Mouse (Mus musculus): Measurements from ENCODE around the gene Tnk1.
"Not testable (repeated sequence)": the region's sequence is repeated elsewhere in the genome, so short reads cannot be mapped to it uniquely, and the experiment has no call there.

Tnk1 gene

GRCm38 (mm10) chr11:69878952-69879351, 20.4 kb upstream of the Tnk1 start:
- DNase-seq (ENCODE audit: low spot score in 2 of 2): no peak

DNA sequence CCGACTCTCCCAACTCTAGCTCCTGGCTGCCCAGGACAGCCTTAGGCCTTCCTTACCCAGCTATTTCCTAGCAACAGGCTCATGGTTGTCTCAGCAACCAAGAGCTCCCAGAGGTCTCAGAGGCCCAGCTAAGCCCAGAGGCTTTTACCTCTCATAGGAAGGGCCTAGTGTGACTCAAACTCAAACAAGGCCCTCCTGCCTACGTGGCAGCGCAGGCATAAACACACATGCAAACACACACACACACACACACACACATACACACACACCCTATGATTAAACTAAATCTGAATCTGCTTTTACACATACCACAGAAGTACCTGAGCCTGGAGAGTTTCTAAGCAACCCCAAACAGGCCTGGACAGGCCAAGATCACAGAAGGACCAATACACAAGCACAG, 19.9 kb upstream of the Tnk1 start:
- no peak for DNase-seq (ENCODE audit: low spot score in 2 of 2)

DNA sequence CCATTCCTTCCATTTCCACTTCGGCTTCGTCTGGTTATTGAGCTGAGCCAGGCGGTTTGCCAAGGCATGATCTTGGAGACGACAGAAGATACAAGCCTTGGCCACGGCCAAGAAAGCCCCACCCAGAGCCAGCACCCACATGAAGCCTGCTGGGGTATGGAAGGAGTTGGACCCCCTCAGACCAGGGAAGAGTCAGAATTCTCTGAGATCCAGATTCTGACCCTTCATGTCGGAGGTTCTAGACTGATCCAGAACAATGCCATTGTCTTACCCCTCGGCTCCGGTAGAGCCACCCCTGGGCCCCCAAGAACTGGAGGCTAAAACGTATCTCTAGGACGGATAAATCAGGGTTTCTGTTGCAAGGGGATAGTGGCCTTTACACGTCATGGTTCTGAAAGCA, 19.3 kb upstream of the Tnk1 start, which contains the start of gene Tmem95:
Gene Tmem95, minus strand, starts transcription at position 141 of the 400 bp plus-strand sequence.
- no peak for DNase-seq (ENCODE audit: low spot score in 2 of 2)

GRCm38 (mm10) chr11:69876867-69877266, 18.3 kb upstream of the Tnk1 start:
- peak; percentile 84 to 90 for DNase-seq (ENCODE audit: low spot score in 2 of 2)

DNA sequence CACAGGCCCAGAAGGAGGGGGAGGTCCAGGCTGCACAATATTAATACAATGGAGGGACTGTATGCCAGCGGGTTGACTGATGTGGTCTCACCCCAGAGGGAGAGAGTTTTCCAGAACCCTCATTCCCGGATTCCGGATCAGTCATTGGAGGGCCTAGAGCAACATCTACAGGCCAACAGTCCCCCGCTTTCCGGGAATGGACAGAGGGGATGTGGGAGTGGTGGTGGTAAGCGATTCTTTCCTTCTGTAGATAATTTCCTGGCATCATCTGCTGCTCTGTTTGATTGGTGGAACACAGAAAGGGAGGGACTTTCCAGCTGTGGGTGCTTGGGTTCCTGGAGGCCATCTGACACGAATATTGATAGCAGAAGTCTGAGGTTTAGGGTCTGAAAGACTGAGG, 17.7 kb upstream of the Tnk1 start:
- DNase-seq (ENCODE audit: low spot score in 2 of 2): no peak

- DNase-seq (ENCODE audit: low spot score in 2 of 2): no peak
Observed at GRCm38 (mm10) chr11:69872451-69872850, 13.9 kb upstream of the Tnk1 start.

DNA sequence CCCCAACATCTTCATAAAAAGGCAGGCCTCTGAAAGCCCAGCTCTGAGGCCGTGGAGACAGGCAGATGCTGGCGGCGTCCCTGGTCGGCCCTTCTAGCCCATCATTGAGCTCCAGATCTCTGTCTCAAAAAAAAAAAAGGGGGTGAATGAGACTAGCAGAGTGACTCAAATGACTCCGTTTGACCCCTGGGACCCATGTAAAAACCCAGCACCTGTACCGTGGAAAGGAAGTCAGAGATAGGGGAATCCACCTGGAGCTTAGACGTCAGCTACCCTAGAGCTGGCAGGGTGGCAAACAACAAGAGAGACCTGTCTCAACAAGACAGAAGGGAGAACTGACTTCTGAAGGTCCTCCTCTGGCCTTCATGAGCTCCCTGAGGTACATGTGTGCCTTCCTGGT, 13.3 kb upstream of the Tnk1 start:
- DNase-seq (ENCODE audit: low spot score in 2 of 2): no peak

GRCm38 (mm10) chr11:69870289-69871069, 11.9 kb upstream of the Tnk1 start:
- DNase-seq (ENCODE audit: low spot score in 2 of 2): no peak

DNA sequence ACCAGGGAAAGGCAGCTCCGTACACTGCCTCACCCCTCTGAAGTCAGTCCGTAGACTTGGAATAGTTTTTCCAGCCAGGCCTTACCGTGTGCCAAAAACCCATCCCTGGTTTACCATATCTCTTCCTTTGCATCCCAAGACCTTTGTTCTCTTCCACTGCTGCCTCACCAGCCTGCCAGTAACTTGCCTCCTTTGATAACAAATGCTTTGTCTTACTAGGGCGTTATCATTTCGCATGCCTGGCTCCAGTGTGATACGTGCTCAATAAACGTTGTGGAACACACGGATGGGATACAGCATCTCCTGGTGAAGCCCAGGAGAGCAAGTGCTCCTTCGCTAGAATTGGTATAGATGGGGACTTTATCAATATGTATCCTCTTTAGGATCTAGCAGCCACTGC, 8.8 kb upstream of the Tnk1 start:
- DNase-seq (ENCODE audit: low spot score in 2 of 2): no peak

DNA sequence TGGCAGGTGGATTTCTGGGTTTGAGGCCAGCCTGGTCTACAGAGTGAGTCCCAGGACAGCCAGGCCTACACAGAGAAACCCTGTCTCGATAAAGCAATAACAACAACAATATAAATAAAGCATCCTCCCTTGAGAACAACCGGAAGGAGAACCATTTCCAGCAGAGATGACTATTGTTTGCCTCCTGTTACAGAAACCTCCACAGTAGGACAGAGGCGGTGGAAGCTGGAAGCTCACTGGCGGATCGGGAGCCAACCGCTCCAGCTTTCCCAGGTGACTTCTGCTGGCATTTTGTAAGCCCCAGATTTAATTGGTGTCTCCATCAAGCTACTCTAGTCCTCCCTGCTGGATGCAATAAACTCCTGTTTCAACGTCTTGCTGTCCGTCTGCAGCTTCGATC, 7.0 kb upstream of the Tnk1 start:
- DNase-seq (ENCODE audit: low spot score in 2 of 2): no peak

- DNase-seq (ENCODE audit: low spot score in 2 of 2): no peak
Observed at GRCm38 (mm10) chr11:69864138-69864860, 5.8 kb upstream of the Tnk1 start.

GRCm38 (mm10) chr11:69863729-69864128, 5.2 kb upstream of the Tnk1 start:
- not testable (repeated sequence) for DNase-seq (ENCODE audit: low spot score in 2 of 2)

DNA sequence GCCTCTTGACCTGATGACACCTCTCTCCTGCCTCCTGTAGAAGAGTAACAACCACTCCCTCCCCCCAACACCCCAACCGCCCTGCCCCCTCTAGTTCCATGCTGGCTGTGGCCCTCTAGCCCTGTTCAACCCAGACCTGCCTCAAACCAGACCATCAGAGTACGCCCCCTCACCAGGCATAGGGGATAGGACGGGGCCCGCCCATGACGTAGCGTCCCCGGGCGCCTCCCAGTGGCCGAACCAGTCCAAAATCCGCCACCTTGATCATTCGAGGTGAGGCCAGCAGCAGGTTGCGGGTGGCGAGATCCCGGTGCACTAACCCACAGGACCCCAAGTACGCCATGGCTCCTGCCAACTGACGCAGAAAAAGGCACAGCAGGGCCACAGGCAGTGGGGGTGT, 3.2 kb downstream of the Tnk1 start:
- DNase-seq (ENCODE audit: low spot score in 2 of 2): peak; percentile 44 to 65

GRCm38 (mm10) chr11:69854680-69855079, 3.9 kb downstream of the Tnk1 start:
- DNase-seq (ENCODE audit: low spot score in 2 of 2): no peak

DNA sequence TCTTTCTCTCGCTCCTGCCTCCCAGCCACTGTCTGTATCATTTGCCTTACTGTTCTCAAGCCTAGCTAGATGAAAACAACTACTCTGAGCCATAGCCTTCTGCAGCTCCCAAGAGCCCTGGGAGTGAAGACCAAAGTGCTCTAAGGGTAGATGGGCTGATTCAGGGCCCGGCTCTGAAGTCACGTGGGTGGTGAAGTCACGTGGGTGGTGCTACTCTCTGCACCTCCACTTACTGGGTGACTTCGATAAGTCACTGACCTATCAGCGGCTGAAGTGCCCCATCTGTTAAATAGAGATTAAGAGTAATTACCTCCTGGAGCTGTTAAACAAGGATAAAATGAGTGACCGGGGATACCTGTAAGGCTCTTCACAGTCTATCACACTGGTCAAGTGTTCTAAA, 4.5 kb downstream of the Tnk1 start:
- DNase-seq (ENCODE audit: low spot score in 2 of 2): no peak

- no peak for DNase-seq (ENCODE audit: low spot score in 2 of 2)
Observed at GRCm38 (mm10) chr11:69850754-69851153, 7.8 kb downstream of the Tnk1 start.

DNA sequence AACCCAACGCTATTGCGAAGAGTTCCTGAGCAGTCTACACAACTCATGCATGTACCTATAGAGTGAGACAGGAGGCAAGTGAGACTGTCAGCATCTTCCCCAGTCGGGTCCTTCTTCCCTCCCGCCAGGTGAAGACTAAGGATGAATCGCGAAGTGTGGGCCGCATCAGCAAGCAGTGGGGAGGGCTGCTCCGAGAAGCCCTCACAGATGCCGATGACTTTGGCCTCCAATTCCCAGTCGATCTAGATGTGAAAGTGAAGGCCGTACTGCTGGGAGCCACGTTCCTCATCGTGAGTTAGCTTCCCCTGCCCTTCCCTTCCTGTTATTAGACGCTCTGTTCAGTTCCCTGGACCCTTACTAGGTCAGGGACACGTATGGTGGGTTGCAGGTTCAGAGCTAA, 8.6 kb downstream of the Tnk1 start:
- DNase-seq (ENCODE audit: low spot score in 2 of 2): no peak

- no peak for DNase-seq (ENCODE audit: low spot score in 2 of 2)
Observed at GRCm38 (mm10) chr11:69849128-69849527, 9.4 kb downstream of the Tnk1 start.

DNA sequence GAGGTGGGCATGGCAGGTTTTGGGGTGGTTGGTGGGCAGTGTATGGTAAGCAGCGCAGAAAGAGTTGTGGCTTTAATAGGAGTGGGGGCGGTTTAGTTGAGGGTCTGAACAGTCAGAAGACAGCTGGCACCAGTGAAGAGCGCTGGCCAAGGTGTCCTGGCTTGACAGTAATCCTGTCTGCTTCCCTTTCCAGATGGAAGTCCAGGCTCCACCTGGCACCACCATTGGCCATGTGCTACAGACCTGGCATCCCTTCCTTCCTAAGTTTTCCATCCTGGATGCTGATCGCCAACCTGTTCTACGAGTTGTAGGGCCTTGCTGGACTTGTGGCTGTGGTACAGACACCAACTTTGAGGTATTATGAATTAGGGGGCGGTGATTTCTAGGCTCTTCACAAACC, 10.5 kb downstream of the Tnk1 start:
- no peak for DNase-seq (ENCODE audit: low spot score in 2 of 2)

DNA sequence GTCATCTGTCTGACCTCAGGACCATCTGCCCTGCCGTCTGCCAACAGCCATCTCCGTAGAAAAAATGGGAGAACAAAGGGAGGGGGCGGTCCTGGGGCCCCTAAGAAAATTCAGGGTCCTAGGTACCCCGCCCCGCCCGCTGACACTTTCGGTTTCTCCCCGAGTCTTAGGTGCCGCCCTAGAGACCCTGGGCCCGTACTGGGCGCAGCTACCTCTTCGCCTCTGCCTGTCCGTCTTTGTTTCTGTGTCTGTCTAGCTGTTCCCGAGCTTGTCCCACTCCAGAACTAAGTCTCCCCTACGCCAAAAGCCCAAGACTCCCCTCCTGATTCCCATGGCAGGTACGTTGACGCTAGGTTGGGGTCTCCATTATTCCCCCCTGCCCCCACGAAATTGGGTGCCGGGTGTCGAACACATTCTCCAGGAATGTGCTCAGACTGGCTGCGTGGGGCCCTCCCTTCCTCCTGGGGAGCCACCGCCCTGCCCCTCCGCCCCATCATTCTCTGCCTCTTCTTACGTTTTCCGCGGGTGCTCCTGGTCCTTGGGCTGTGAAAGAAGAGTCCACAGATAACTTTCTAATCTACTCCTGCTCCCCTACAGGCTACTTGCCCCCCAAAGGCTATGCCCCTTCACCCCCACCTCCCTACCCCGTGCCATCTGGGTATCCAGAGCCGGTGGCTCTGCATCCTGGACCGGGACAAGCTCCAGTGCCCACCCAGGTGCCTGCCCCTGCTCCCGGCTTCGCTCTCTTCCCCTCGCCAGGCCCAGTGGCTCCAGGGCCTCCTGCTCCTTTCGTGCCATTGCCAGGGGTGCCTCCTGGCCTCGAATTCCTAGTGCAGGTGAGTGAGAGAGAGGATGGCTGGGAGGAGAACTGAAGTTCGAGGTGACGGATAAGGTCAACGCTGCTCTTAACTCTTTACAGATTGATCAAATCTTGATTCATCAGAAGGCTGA, 11.5 kb downstream of the Tnk1 start:
- DNase-seq (ENCODE audit: low spot score in 2 of 2): no peak

- peak; percentile 82 to 85 for DNase-seq (ENCODE audit: low spot score in 2 of 2)
Observed at GRCm38 (mm10) chr11:69846198-69846680, 12.3 kb downstream of the Tnk1 start, which contains the start of gene Plscr3. Plscr3 (plus strand) TSS chr11:69846376.

GRCm38 (mm10) chr11:69838714-69839104, 19.8 kb downstream of the Tnk1 start:
- no peak for DNase-seq (ENCODE audit: low spot score in 2 of 2)
